Mouse (Mus musculus) left cerebral cortex, postnatal 14 days (tissue): ENCODE results near the gene Gm21854. TPM values are rescaled to one million over a fixed set of nuclear protein-coding genes. Genes with fewer than 3 reads are reported as not detected.
"Not testable (repeated sequence)": the region's sequence is repeated elsewhere in the genome, so short reads cannot be mapped to it uniquely, and the experiment has no call there.

Source experiments
- DNase-seq, 2 experiments: peaks; one replicate each; pipeline ENCODE4 v3.0.0; 2021 to 2022; ENCODE audit warnings: low spot score in 2 of 2, mixed read lengths in 1 of 2
- intact Hi-C: fragments of 180-260 bp; cut with DNase I; formaldehyde crosslinking; loops from one replicate; pipeline ENCODE4 v1.15.1; 2025
- long read RNA-seq, 2 experiments: library from polyadenylated mRNA; stranded (forward); transcript quantifications; one replicate each; pipeline ENCODE4 v2.0.0; 2021
- total RNA-seq, 2 experiments: library from RNA; stranded (reverse); gene quantifications; 2 replicates each; pipeline ENCODE4 v1.2.3; 2021

Gene Gm21854
- total RNA-seq, result not detected
- long read RNA-seq, experiment 1, result 0 reads
- long read RNA-seq, experiment 2, result 0 reads

DNA sequence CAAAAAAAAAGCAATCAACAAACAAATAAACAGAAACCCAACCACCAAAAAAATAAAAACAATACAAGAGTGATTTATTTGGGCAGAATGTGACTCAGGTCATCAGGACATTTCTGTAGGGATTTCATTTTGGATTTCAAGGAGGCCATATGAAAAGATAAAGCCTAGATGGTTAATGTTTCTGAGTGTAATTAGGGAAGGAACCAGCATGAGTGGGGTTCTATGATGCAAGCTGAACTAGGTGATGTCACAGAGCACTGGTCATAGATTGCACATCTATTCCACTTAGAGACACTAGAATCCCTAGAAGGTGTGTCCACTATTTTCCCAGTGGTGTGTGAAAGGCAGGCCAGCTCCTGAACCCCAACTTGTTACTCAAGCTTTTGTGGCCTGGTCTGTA, at the start of gene Gm21854:
Gene Gm21854 (plus strand): TSS at position 301 of the 400 bp plus-strand sequence.
- intact Hi-C loops, DNase-seq: not testable (repeated sequence)

Other genes starting within 250 kb of the Gm21854 start
- not detected for gene Gm20914, start 69.0 kb downstream of the Gm21854 start, total RNA-seq
- not detected for gene Gm28171, start 136.4 kb downstream of the Gm21854 start, total RNA-seq